Mouse (Mus musculus) CH12.LX (cell line): ENCODE data around the gene Cacna1c. TPM values are rescaled to one million over a fixed set of nuclear protein-coding genes. Genes with fewer than 3 reads are reported as not detected.

Source experiments
- DNase-seq: peaks from one replicate; pipeline ENCODE4 v3.0.0-alpha.2; 2013; ENCODE audit errors: extremely low read depth
- H3K27ac ChIP-seq: 2 replicates; pipeline ENCODE4 v1.5.1; 2012; ENCODE audit warnings: low read depth, mild to moderate bottlenecking, control low read depth, moderate library complexity; ENCODE audit not compliant: insufficient read depth
- H3K27me3 ChIP-seq: replicated peaks from 2 replicates; pipeline ENCODE3; 2012; ENCODE audit warnings: inconsistent platforms
- H3K36me3 ChIP-seq, 2 experiments: replicated peaks in 1 of 2; 2 replicates each; pipeline versions ENCODE3 to v1.6.1; 2012; ENCODE audit warnings: inconsistent platforms in 1 of 2, low read length in 1 of 2, mild to moderate bottlenecking in 1 of 2, mixed read lengths in 1 of 2, moderate library complexity in 1 of 2; ENCODE audit not compliant: control insufficient read depth in 1 of 2, insufficient read depth in 1 of 2
- H3K4me1 ChIP-seq, 2 experiments: 2 replicates each; pipeline ENCODE4 v1.6.1; 2012; ENCODE audit warnings: inconsistent platforms in 1 of 2, moderate library complexity in 1 of 2; ENCODE audit not compliant: insufficient read depth in 2 of 2, control insufficient read depth in 1 of 2
- H3K4me2 ChIP-seq: 2 replicates; pipeline ENCODE4 v1.6.1; 2012; ENCODE audit warnings: low read depth, mild to moderate bottlenecking, control low read depth; ENCODE audit not compliant: poor library complexity, insufficient read depth, severe bottlenecking
- H3K4me3 ChIP-seq, 3 experiments: fragments of 150-350 bp in 1 of 3; sonication (generic) in 1 of 3; replicated peaks in 1 of 3; 2 replicates each; pipeline versions ENCODE3 to v1.5.1; 2011 to 2012; ENCODE audit warnings: low read depth in 2 of 3, low read length in 2 of 3, mild to moderate bottlenecking in 2 of 3, moderate library complexity in 2 of 3, control low read depth in 1 of 3, improper control_type of control experiment in 1 of 3, inconsistent platforms in 1 of 3, mixed read lengths in 1 of 3; ENCODE audit not compliant: poor library complexity in 1 of 3
- H3K79me2 ChIP-seq: replicated peaks from 2 replicates; pipeline ENCODE4 v1.6.1; 2012; ENCODE audit warnings: mild to moderate bottlenecking, moderate library complexity; ENCODE audit not compliant: control insufficient read depth, poor library complexity, insufficient read depth, severe bottlenecking; ENCODE audit errors: extremely low read depth
- H3K9ac ChIP-seq: 2 replicates; pipeline ENCODE4 v1.6.1; 2012; ENCODE audit warnings: low read depth, mild to moderate bottlenecking, control low read depth, moderate library complexity; ENCODE audit not compliant: insufficient read depth
- H3K9me3 ChIP-seq: replicated peaks from 2 replicates; pipeline ENCODE3; 2012; ENCODE audit warnings: low read length, inconsistent platforms, mixed read lengths
- BHLHE40 ChIP-seq: IDR thresholded peaks from 2 replicates; pipeline ENCODE4 v1.6.1; 2011; ENCODE audit warnings: mild to moderate bottlenecking, low read depth, low read length, improper control_type of control experiment
- CHD1 ChIP-seq: IDR thresholded peaks from 2 replicates; pipeline ENCODE4 v1.6.1; 2012; ENCODE audit warnings: low read depth, low read length, improper control_type of control experiment, inconsistent platforms
- CHD2 ChIP-seq: IDR thresholded peaks from 2 replicates; pipeline ENCODE4 v1.6.1; 2011; ENCODE audit warnings: low read length, improper control_type of control experiment
- CTCF ChIP-seq, 2 experiments: IDR thresholded peaks in 1 of 2; conservative IDR thresholded peaks in 1 of 2; 2 replicates each; pipeline ENCODE4 v1.5.1; 2011 to 2012; ENCODE audit warnings: low read depth in 2 of 2, low read length in 2 of 2, improper control_type of control experiment in 1 of 2, inconsistent platforms in 1 of 2, mild to moderate bottlenecking in 1 of 2, moderate library complexity in 1 of 2
- E2F4 ChIP-seq: IDR thresholded peaks from 2 replicates; pipeline ENCODE4 v1.6.1; 2011; ENCODE audit warnings: low read depth, low read length, improper control_type of control experiment; ENCODE audit not compliant: insufficient replicate concordance
- EP300 ChIP-seq: IDR thresholded peaks from 2 replicates; pipeline ENCODE4 v1.6.1; 2011; ENCODE audit warnings: low read length, improper control_type of control experiment
- ETS1 ChIP-seq: conservative IDR thresholded peaks from 2 replicates; pipeline ENCODE4 v1.6.1; 2012; ENCODE audit warnings: low read depth, mild to moderate bottlenecking, inconsistent platforms, low read length, improper control_type of control experiment, moderate library complexity
- GABPA ChIP-seq: IDR thresholded peaks from 2 replicates; pipeline ENCODE4 v1.6.1; 2012; ENCODE audit warnings: low read depth, low read length, improper control_type of control experiment, inconsistent platforms; ENCODE audit not compliant: insufficient replicate concordance
- HCFC1 ChIP-seq: IDR thresholded peaks from 2 replicates; pipeline ENCODE4 v1.6.1; 2012; ENCODE audit warnings: low read depth, mild to moderate bottlenecking, inconsistent platforms, low read length, improper control_type of control experiment
- IRF4 ChIP-seq: IDR thresholded peaks from 2 replicates; pipeline ENCODE4 v1.6.1; 2014; ENCODE audit warnings: low read depth, mild to moderate bottlenecking, inconsistent platforms, low read length, improper control_type of control experiment
- JUN ChIP-seq: IDR thresholded peaks from 2 replicates; pipeline ENCODE4 v1.6.1; 2011; ENCODE audit warnings: low read depth, mild to moderate bottlenecking, low read length, improper control_type of control experiment, moderate library complexity; ENCODE audit not compliant: insufficient read depth
- JUND ChIP-seq: conservative IDR thresholded peaks from 2 replicates; pipeline ENCODE4 v1.6.1; 2011; ENCODE audit warnings: low read depth, low read length, improper control_type of control experiment
- KAT2A ChIP-seq: IDR thresholded peaks from 2 replicates; pipeline ENCODE4 v1.6.1; 2012; ENCODE audit warnings: low read length, improper control_type of control experiment, inconsistent platforms; ENCODE audit not compliant: insufficient replicate concordance
- MAFK ChIP-seq: IDR thresholded peaks from 2 replicates; pipeline ENCODE4 v1.6.1; 2011; ENCODE audit warnings: low read length, improper control_type of control experiment; ENCODE audit not compliant: insufficient replicate concordance
- MAX ChIP-seq: IDR thresholded peaks from 2 replicates; pipeline ENCODE4 v1.6.1; 2011; ENCODE audit warnings: low read length, improper control_type of control experiment
- MAZ ChIP-seq: IDR thresholded peaks from 2 replicates; pipeline ENCODE4 v1.6.1; 2012; ENCODE audit warnings: low read depth, mild to moderate bottlenecking, inconsistent platforms, low read length, improper control_type of control experiment, moderate library complexity
- MXI1 ChIP-seq: IDR thresholded peaks from 2 replicates; pipeline ENCODE4 v1.6.1; 2011; ENCODE audit warnings: mild to moderate bottlenecking, low read depth, low read length, improper control_type of control experiment
- NELFE ChIP-seq: IDR thresholded peaks from 2 replicates; pipeline ENCODE4 v1.6.1; 2011; ENCODE audit warnings: low read depth, low read length, improper control_type of control experiment
- NRF1 ChIP-seq: IDR thresholded peaks from 2 replicates; pipeline ENCODE4 v1.6.1; 2014; ENCODE audit warnings: low read depth, mild to moderate bottlenecking, inconsistent platforms, low read length, improper control_type of control experiment, moderate library complexity
- POLR2A ChIP-seq: IDR thresholded peaks from 2 replicates; pipeline ENCODE4 v1.6.1; 2011; ENCODE audit warnings: low read depth, mild to moderate bottlenecking, improper control_type of control experiment, low read length
- POLR2AphosphoS2 ChIP-seq: IDR thresholded peaks from 2 replicates; pipeline ENCODE4 v1.6.1; 2011; ENCODE audit warnings: low read depth, low read length, improper control_type of control experiment
- RCOR1 ChIP-seq: conservative IDR thresholded peaks from 2 replicates; pipeline ENCODE4 v1.6.1; 2012; ENCODE audit warnings: low read depth, mild to moderate bottlenecking, inconsistent platforms, low read length, improper control_type of control experiment
- SIN3A ChIP-seq: IDR thresholded peaks from 2 replicates; pipeline ENCODE4 v1.6.1; 2012; ENCODE audit warnings: low read length, improper control_type of control experiment, inconsistent platforms
- SMC3 ChIP-seq: IDR thresholded peaks from 2 replicates; pipeline ENCODE4 v1.6.1; 2011; ENCODE audit warnings: low read depth, low read length, improper control_type of control experiment
- TBP ChIP-seq: conservative IDR thresholded peaks from 2 replicates; pipeline ENCODE4 v1.6.1; 2011; ENCODE audit warnings: low read depth, low read length, improper control_type of control experiment
- TCF12 ChIP-seq: IDR thresholded peaks from 2 replicates; pipeline ENCODE4 v1.6.1; 2014; ENCODE audit warnings: low read depth, mild to moderate bottlenecking, inconsistent platforms, low read length, improper control_type of control experiment
- UBTF ChIP-seq: IDR thresholded peaks from 2 replicates; pipeline ENCODE4 v1.6.1; 2012; ENCODE audit warnings: low read depth, mild to moderate bottlenecking, inconsistent platforms, low read length, improper control_type of control experiment, moderate library complexity
- USF1 ChIP-seq: IDR thresholded peaks from 2 replicates; pipeline ENCODE4 v1.6.1; 2014; ENCODE audit warnings: low read depth, mild to moderate bottlenecking, inconsistent platforms, low read length, improper control_type of control experiment
- USF2 ChIP-seq: conservative IDR thresholded peaks from 2 replicates; pipeline ENCODE4 v1.6.1; 2011; ENCODE audit warnings: low read depth, low read length, improper control_type of control experiment
- ZC3H11A ChIP-seq: IDR thresholded peaks from 2 replicates; pipeline ENCODE4 v1.6.1; 2012; ENCODE audit warnings: low read depth, mild to moderate bottlenecking, inconsistent platforms, low read length, improper control_type of control experiment
- ZKSCAN1 ChIP-seq: IDR thresholded peaks from 2 replicates; pipeline ENCODE4 v1.6.1; 2012; ENCODE audit warnings: low read depth, inconsistent platforms, low read length, improper control_type of control experiment, borderline replicate concordance
- ZMIZ1 ChIP-seq: IDR thresholded peaks from 2 replicates; pipeline ENCODE4 v1.6.1; 2012; ENCODE audit warnings: low read depth, mild to moderate bottlenecking, inconsistent platforms, low read length, improper control_type of control experiment
- dilution Hi-C: fragments of 300-500 bp; cut with MboI; formaldehyde crosslinking; loops from 2 replicates; pipeline ENCODE4 v1.14.3; 2020; ENCODE audit warnings: low sequenced_read_pairs; ENCODE audit not compliant: extremely low pct_unique_long_range_greater_than_20kb, extremely low pct_ligation_motif_present
- in situ Hi-C: fragments of 300-500 bp; cut with MboI; formaldehyde crosslinking; loops from 3 replicates; pipeline ENCODE4 v1.14.3; 2019; ENCODE audit warnings: low sequenced_read_pairs, low pct_ligation_motif_present, low pct_unique_long_range_greater_than_20kb, mixed read lengths
- polyA plus RNA-seq: library from polyadenylated mRNA; unstranded; fragments of >175 nt; gene quantifications from 2 replicates; pipeline ENCODE4 v1.2.1, GENCODE M21; 2012; ENCODE audit warnings: low read depth; ENCODE audit not compliant: insufficient read length
- total RNA-seq, 2 experiments: library from RNA; depleted of rRNA; stranded (reverse); fragments of 300-350 nt in 1 of 2; fragments of >200 nt in 1 of 2; gene quantifications; 2 replicates each; pipeline ENCODE4 v1.2.3; 2012 to 2014

The Cacna1c gene
- total and polyA plus RNA-seq, 3 experiments = 0.04 TPM; not detected in 2

- Histone ChIP-seq H3K27me3 (peaks cover 93% of the 10 kb centered on the region), H3K9me3 (no peaks in the 10 kb centered on the region), H3K36me3 (no peaks in the 10 kb centered on the region), H3K79me2 (no peaks in the 10 kb centered on the region), H3K4me3 (no peak overlapping the region)
- in situ Hi-C loops = no loop called here
- DNase-seq = no peak
- dilution Hi-C loops = no loop called here
- no peak for TF ChIP-seq ETS1
- no peak for TF ChIP-seq USF2
- TF ChIP-seq, all 38 proteins: peak for 0
- Histone ChIP-seq H3K9ac (no peak overlapping the region), H3K4me1 (no peaks in the 10 kb centered on the region), H3K4me2 (no peak overlapping the region), H3K27ac (no peak overlapping the region)
Measured at GRCm38 (mm10) chr6:119064961-119065360, 131.3 kb downstream of the Cacna1c start.

DNA sequence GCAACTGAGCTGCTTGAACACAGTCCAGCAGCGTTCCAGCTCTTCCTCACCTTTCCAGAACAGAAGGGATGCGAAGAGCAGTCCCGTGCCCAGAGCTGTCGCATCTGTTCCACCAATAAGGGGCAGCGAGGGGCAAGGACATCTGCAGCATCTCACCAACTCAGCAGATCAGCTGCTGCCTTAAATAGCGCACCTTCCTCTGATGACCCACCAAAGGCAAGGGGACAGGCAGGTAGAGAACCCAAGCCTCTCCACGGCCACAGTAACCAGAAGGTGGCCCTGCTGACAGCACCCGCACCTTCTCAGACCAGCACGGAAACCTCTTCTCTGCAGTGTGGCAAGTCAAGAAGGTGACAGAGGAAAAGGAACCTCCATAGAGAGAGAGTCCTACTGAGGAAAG is 131.8 kb downstream of the Cacna1c start:
- in situ Hi-C loops = no loop called here

GRCm38 (mm10) chr6:119062695-119063094 is 133.5 kb downstream of the Cacna1c start:
- Histone ChIP-seq H3K27ac (no peak overlapping the region), H3K27me3 (peaks cover 89% of the 10 kb centered on the region), H3K4me1 (no peaks in the 10 kb centered on the region), H3K79me2 (no peaks in the 10 kb centered on the region), H3K4me3 (no peak overlapping the region), H3K9ac (no peak overlapping the region), H3K9me3 (no peaks in the 10 kb centered on the region), H3K36me3 (no peaks in the 10 kb centered on the region), H3K4me2 (no peak overlapping the region)
- in situ Hi-C loops (no loop called here), dilution Hi-C loops (no loop called here)
- TF ChIP-seq POLR2AphosphoS2 = no peak
- TF ChIP-seq POLR2A = no peak
- TF ChIP-seq NRF1 = no peak
- no peak for TF ChIP-seq ZKSCAN1
- no peak for TF ChIP-seq RCOR1
- TF ChIP-seq MAX = no peak
- no peak for TF ChIP-seq CTCF (conservative IDR thresholded peaks at IDR 0.05 in 1 of 2, IDR thresholded peaks at IDR 0.05 in 1 of 2; ENCODE audit: low read depth in 2 of 2, low read length in 2 of 2)
- no peak for TF ChIP-seq EP300
- no peak for TF ChIP-seq MXI1
- TF ChIP-seq USF2 = no peak
- no peak for TF ChIP-seq CHD1
- TF ChIP-seq JUND = no peak
- no peak for TF ChIP-seq IRF4
- TF ChIP-seq MAFK = no peak
- no peak for TF ChIP-seq TBP
- no peak for TF ChIP-seq ETS1
- TF ChIP-seq BHLHE40 = no peak
- no peak for TF ChIP-seq KAT2A
- no peak for TF ChIP-seq JUN
- no peak for TF ChIP-seq CHD2
- no peak for DNase-seq

More for the DNA sequence above, 131.8 kb downstream of the Cacna1c start:
- H3K4me2 ChIP-seq = no peak overlapping the region
- no peaks in the 10 kb centered on the region for H3K9me3 ChIP-seq
- H3K27me3 ChIP-seq = peaks cover 93% of the 10 kb centered on the region
- no peaks in the 10 kb centered on the region for H3K79me2 ChIP-seq
- no peak for TF ChIP-seq KAT2A
- no peak for TF ChIP-seq ZMIZ1
- TF ChIP-seq ETS1 = no peak
- no peak for TF ChIP-seq NRF1
- no peak for TF ChIP-seq BHLHE40
- no peak for TF ChIP-seq MAX
- TF ChIP-seq MAZ = no peak
- TF ChIP-seq TCF12 = no peak
- no peak for TF ChIP-seq SMC3
- TF ChIP-seq JUND = no peak
- no peak for TF ChIP-seq GABPA
- TF ChIP-seq USF1 = no peak
- no peak for TF ChIP-seq UBTF
- no peak for TF ChIP-seq POLR2AphosphoS2
- no peak for TF ChIP-seq POLR2A
- TF ChIP-seq SIN3A = no peak
- TF ChIP-seq HCFC1 = no peak
- TF ChIP-seq NELFE = no peak
- TF ChIP-seq E2F4 = no peak
- no peak for TF ChIP-seq ZC3H11A
- no peak overlapping the region for H3K4me3 ChIP-seq
- no peaks in the 10 kb centered on the region for H3K36me3 ChIP-seq
- no peak overlapping the region for H3K9ac ChIP-seq
- DNase-seq = no peak
- H3K27ac ChIP-seq = no peak overlapping the region
- H3K4me1 ChIP-seq = no peaks in the 10 kb centered on the region
- dilution Hi-C loops = no loop called here
